Mouse (Mus musculus): ENCODE measurements around the gene Ugt8a. TPM values are rescaled to one million over a fixed set of nuclear protein-coding genes. Genes with fewer than 3 reads are reported as not detected.

The Ugt8a gene
- polyA plus RNA-seq, 1 experiment from 2014 or later: 28.0 TPM

DNA sequence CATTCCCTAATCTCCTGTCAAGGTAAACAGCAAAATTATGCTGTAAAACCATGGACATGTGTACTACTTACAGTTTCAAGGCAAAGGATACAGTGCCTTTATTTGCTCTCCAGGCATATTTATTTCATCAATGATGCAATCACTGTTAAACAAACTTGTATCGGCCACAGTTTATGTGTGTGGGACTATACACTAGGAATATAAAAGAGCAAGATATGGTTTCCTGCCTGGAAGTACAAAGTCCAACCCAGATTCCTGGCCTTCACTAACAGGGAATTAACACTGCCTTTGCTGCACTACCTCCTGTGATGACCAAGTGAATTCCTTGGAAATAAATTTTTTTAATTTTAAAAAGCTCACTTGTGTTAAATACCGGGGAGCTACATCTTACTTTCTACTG, 53.5 kb downstream of the Ugt8a start:
- H3K9me3 ChIP-seq (ENCODE audit: control insufficient read depth, low read depth, low read length): no peaks in the 10 kb centered on the region
- no peak overlapping the region for H3K9ac ChIP-seq (replicated peaks; ENCODE audit: low read depth, low read length)
- H3K4me3 ChIP-seq (ENCODE audit: low read depth, low read length): no peak overlapping the region
- no peaks in the 10 kb centered on the region for H3K4me1 ChIP-seq (ENCODE audit: control insufficient read depth, insufficient read depth, low read length)
- no peaks in the 10 kb centered on the region for H3K27me3 ChIP-seq (ENCODE audit: control insufficient read depth, insufficient read depth, low read length)
- H3K36me3 ChIP-seq (ENCODE audit: control insufficient read depth, insufficient read depth, low read length): no peaks in the 10 kb centered on the region
- peak; percentile 69 for ATAC-seq (ENCODE audit: insufficient number of reproducible peaks, insufficient read depth, low FRiP score, low read depth)
- 0 out of 2 replicates have a peak overlapping the region, but pooled peaks have one; percentile 11 for H3K27ac ChIP-seq (ENCODE audit: low read length)
- H3K4me2 ChIP-seq (replicated peaks; ENCODE audit: low read depth, low read length): no peak overlapping the region
- 68% methylated on average over 2 of the region's 2 CpGs for WGBS

DNA sequence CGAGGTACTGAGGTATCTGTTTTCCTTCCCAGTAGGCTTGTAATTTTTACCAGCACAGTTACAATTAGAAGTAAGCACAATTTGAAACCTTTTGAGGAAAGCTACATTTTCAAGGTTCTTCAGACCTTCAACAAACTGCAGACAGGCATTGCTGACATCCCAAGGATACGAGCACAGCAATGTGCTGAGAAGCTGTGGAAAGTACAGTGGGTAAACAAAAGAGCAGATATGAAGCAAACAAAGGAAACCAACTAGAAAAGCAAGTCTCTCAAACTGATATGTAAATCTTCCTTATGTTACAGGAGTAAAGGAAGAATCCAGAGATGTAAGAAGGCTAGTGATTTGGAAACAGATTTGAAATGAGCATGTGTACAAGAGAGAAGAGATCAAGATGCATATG, 54.0 kb downstream of the Ugt8a start:
- no peak for ATAC-seq (ENCODE audit: insufficient number of reproducible peaks, insufficient read depth, low FRiP score, low read depth)
- Histone ChIP-seq H3K4me1 (ENCODE audit: control insufficient read depth, insufficient read depth, low read length) (no peaks in the 10 kb centered on the region), H3K9me3 (ENCODE audit: control insufficient read depth, low read depth, low read length) (no peaks in the 10 kb centered on the region), H3K4me3 (ENCODE audit: low read depth, low read length) (no peak overlapping the region), H3K36me3 (ENCODE audit: control insufficient read depth, insufficient read depth, low read length) (no peaks in the 10 kb centered on the region), H3K27ac (ENCODE audit: low read length) (0 out of 2 replicates have a peak overlapping the region, but pooled peaks have one; percentile 11), H3K4me2 (replicated peaks; ENCODE audit: low read depth, low read length) (no peak overlapping the region), H3K27me3 (ENCODE audit: control insufficient read depth, insufficient read depth, low read length) (no peaks in the 10 kb centered on the region), H3K9ac (replicated peaks; ENCODE audit: low read depth, low read length) (no peak overlapping the region)
- 48% methylated on average over 2 of the region's 2 CpGs for WGBS

DNA sequence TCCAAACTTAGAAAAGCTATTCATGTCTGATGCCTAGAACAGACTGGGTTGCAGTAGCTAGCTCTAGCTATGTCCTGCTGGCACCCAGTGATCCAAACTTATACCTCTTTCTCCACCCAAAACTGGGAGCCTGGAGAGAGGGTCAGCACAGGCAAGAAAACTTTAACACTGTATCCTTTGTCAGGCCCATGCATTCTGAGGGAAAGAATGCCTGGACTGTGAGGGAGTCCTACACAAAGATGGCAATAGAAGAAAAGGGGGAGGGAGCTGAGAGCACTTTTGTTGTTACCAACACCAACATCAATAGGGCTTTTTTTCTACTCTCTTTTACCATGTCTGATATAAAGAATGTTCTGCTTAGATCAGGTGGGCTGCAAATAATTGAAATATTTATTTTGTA, 55.4 kb downstream of the Ugt8a start:
- no peak for ATAC-seq (ENCODE audit: insufficient number of reproducible peaks, insufficient read depth, low FRiP score, low read depth)
- Histone ChIP-seq H3K4me2 (replicated peaks; ENCODE audit: low read depth, low read length) (no peak overlapping the region), H3K4me3 (ENCODE audit: low read depth, low read length) (no peak overlapping the region), H3K27ac (ENCODE audit: low read length) (no peak overlapping the region), H3K36me3 (ENCODE audit: control insufficient read depth, insufficient read depth, low read length) (no peaks in the 10 kb centered on the region), H3K27me3 (ENCODE audit: control insufficient read depth, insufficient read depth, low read length) (no peaks in the 10 kb centered on the region), H3K9me3 (ENCODE audit: control insufficient read depth, low read depth, low read length) (no peaks in the 10 kb centered on the region), H3K4me1 (ENCODE audit: control insufficient read depth, insufficient read depth, low read length) (no peaks in the 10 kb centered on the region), H3K9ac (replicated peaks; ENCODE audit: low read depth, low read length) (no peak overlapping the region)

DNA sequence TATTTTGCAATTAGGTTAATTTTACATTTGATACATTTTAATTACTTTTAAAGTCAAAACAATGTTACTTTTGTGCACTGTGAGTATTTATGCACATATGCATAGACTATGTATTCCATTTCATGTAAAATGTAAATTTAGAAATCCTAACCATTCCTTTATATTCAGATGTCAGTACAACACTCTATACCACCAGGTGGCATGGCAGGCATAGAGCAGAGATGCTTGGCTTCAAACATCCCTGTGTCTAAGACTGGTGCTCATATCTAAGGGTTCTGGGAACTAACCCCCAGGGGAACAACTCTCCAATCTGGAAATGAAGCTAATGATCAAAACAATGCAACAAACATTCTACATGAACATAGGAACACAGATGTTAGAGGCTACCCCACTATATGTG, 56.6 kb downstream of the Ugt8a start:
- Histone ChIP-seq H3K4me3 (ENCODE audit: low read depth, low read length) (no peak overlapping the region), H3K4me2 (replicated peaks; ENCODE audit: low read depth, low read length) (no peak overlapping the region), H3K9ac (replicated peaks; ENCODE audit: low read depth, low read length) (no peak overlapping the region), H3K27ac (ENCODE audit: low read length) (no peak overlapping the region), H3K4me1 (ENCODE audit: control insufficient read depth, insufficient read depth, low read length) (no peaks in the 10 kb centered on the region), H3K9me3 (ENCODE audit: control insufficient read depth, low read depth, low read length) (no peaks in the 10 kb centered on the region), H3K36me3 (ENCODE audit: control insufficient read depth, insufficient read depth, low read length) (no peaks in the 10 kb centered on the region), H3K27me3 (ENCODE audit: control insufficient read depth, insufficient read depth, low read length) (no peaks in the 10 kb centered on the region)
- ATAC-seq (ENCODE audit: insufficient number of reproducible peaks, insufficient read depth, low FRiP score, low read depth): no peak

GRCm38 (mm10) chr3:125874371-125874770, 64.0 kb downstream of the Ugt8a start:
- Histone ChIP-seq H3K9ac (replicated peaks; ENCODE audit: low read depth, low read length) (no peak overlapping the region), H3K4me3 (ENCODE audit: low read depth, low read length) (no peak overlapping the region), H3K4me2 (replicated peaks; ENCODE audit: low read depth, low read length) (no peak overlapping the region), H3K36me3 (ENCODE audit: control insufficient read depth, insufficient read depth, low read length) (no peaks in the 10 kb centered on the region), H3K9me3 (ENCODE audit: control insufficient read depth, low read depth, low read length) (no peaks in the 10 kb centered on the region), H3K27me3 (ENCODE audit: control insufficient read depth, insufficient read depth, low read length) (no peaks in the 10 kb centered on the region), H3K4me1 (ENCODE audit: control insufficient read depth, insufficient read depth, low read length) (no peaks in the 10 kb centered on the region), H3K27ac (ENCODE audit: low read length) (no peak overlapping the region)
- ATAC-seq (ENCODE audit: insufficient number of reproducible peaks, insufficient read depth, low FRiP score, low read depth): no peak
- WGBS: 85% methylated on average over 4 of the region's 4 CpGs

DNA sequence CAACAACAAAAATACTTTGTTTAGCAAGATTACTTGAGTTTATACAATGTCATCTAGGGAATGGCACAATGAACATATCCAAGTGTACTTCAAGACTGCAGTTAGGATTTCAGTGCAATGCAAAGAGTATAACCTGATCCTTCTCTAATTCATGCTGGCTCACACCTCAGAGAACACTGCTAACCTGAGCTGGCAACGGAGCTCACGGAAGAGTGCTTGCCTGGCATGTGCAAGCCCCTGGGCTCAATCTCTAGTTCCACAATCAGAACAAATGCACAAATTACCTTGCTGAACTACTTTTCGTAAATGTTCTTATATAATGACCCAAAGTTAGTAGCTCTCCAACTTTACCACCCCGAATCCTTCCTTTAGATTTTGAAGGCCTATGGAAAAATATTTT, 68.5 kb downstream of the Ugt8a start:
- Histone ChIP-seq H3K9me3 (ENCODE audit: control insufficient read depth, low read depth, low read length) (no peaks in the 10 kb centered on the region), H3K4me3 (ENCODE audit: low read depth, low read length) (no peak overlapping the region), H3K4me2 (replicated peaks; ENCODE audit: low read depth, low read length) (no peak overlapping the region), H3K36me3 (ENCODE audit: control insufficient read depth, insufficient read depth, low read length) (no peaks in the 10 kb centered on the region), H3K9ac (replicated peaks; ENCODE audit: low read depth, low read length) (no peak overlapping the region), H3K27ac (ENCODE audit: low read length) (no peak overlapping the region), H3K4me1 (ENCODE audit: control insufficient read depth, insufficient read depth, low read length) (no peaks in the 10 kb centered on the region), H3K27me3 (ENCODE audit: control insufficient read depth, insufficient read depth, low read length) (no peaks in the 10 kb centered on the region)
- no peak for ATAC-seq (ENCODE audit: insufficient number of reproducible peaks, insufficient read depth, low FRiP score, low read depth)
- 91% methylated on average over 4 of the region's 4 CpGs for WGBS

GRCm38 (mm10) chr3:125861601-125862000, 76.8 kb downstream of the Ugt8a start:
- Histone ChIP-seq H3K27ac (ENCODE audit: low read length) (no peak overlapping the region), H3K9ac (replicated peaks; ENCODE audit: low read depth, low read length) (no peak overlapping the region), H3K27me3 (ENCODE audit: control insufficient read depth, insufficient read depth, low read length) (no peaks in the 10 kb centered on the region), H3K36me3 (ENCODE audit: control insufficient read depth, insufficient read depth, low read length) (no peaks in the 10 kb centered on the region), H3K4me3 (ENCODE audit: low read depth, low read length) (no peak overlapping the region), H3K4me1 (ENCODE audit: control insufficient read depth, insufficient read depth, low read length) (no peaks in the 10 kb centered on the region), H3K4me2 (replicated peaks; ENCODE audit: low read depth, low read length) (no peak overlapping the region), H3K9me3 (ENCODE audit: control insufficient read depth, low read depth, low read length) (no peaks in the 10 kb centered on the region)
- 62% methylated on average over 3 of the region's 3 CpGs for WGBS
- no peak for ATAC-seq (ENCODE audit: insufficient number of reproducible peaks, insufficient read depth, low FRiP score, low read depth)

DNA sequence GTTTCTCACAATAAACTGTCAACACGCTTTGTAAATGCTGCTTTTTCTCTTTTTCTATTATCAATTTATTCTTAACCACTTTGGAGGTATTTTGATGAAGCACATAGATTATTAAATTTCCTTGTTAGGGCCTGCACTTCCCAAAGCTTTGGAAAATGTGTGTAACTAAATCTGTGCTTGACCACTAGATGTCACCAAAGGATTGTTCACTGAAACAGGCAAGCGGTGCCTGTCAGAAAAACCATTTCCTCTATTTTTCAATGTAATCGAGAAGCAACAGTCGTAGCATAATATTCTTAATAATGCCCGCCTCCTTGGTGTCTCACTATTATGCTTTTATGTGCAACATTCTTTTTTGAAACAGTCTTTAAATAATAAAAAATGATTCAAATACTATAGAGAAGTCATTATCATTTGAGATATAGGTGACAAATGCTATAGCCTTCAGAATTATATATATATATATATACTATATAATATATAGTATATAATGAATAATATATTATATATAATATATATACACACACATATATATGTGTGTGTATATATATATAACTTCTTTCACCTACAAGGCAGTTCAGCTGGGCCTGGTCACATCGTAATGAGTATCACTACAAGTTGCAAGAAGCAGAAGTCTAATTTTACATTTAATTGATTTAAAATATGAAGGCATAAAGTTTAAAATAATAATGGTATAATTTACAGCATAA, 89.1 kb downstream of the Ugt8a start:
- no peak overlapping the region for H3K4me2 ChIP-seq (replicated peaks; ENCODE audit: low read depth, low read length)
- H3K9ac ChIP-seq (replicated peaks; ENCODE audit: low read depth, low read length): no peak overlapping the region
- H3K36me3 ChIP-seq (ENCODE audit: control insufficient read depth, insufficient read depth, low read length): no peaks in the 10 kb centered on the region
- no peak overlapping the region for H3K27ac ChIP-seq (ENCODE audit: low read length)
- H3K9me3 ChIP-seq (ENCODE audit: control insufficient read depth, low read depth, low read length): no peaks in the 10 kb centered on the region
- no peaks in the 10 kb centered on the region for H3K27me3 ChIP-seq (ENCODE audit: control insufficient read depth, insufficient read depth, low read length)
- 22% methylated on average over 6 of the region's 6 CpGs for WGBS
- no peak for ATAC-seq (ENCODE audit: insufficient number of reproducible peaks, insufficient read depth, low FRiP score, low read depth)
- H3K4me1 ChIP-seq (ENCODE audit: control insufficient read depth, insufficient read depth, low read length): no peaks in the 10 kb centered on the region
- H3K4me3 ChIP-seq (ENCODE audit: low read depth, low read length): no peak overlapping the region

DNA sequence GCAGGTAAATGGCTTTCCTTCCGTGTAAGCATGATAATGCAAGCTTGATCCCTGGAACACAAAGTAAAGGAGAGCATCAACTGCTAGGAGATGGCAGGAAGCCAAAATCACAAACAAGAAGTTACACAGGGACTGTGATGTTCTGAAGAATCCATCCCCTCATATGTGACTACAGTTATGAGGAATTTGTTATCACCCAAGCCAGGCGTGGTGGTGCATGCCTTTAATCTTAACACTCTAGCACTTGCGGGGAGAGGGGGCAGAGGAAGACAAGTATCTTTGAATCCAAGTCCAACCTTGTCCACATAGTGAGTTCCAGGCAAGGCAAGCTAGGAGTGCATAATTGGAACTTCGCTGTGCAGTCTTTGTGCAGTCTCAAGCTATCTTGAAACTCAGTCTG, 110.4 kb downstream of the Ugt8a start:
- H3K9me3 ChIP-seq (ENCODE audit: control insufficient read depth, low read depth, low read length): no peaks in the 10 kb centered on the region
- ATAC-seq (ENCODE audit: insufficient number of reproducible peaks, insufficient read depth, low FRiP score, low read depth): no peak
- H3K27me3 ChIP-seq (ENCODE audit: control insufficient read depth, insufficient read depth, low read length): no peaks in the 10 kb centered on the region
- H3K4me1 ChIP-seq (ENCODE audit: control insufficient read depth, insufficient read depth, low read length): no peaks in the 10 kb centered on the region
- H3K27ac ChIP-seq (ENCODE audit: low read length): no peak overlapping the region
- H3K9ac ChIP-seq (replicated peaks; ENCODE audit: low read depth, low read length): no peak overlapping the region
- H3K4me2 ChIP-seq (replicated peaks; ENCODE audit: low read depth, low read length): no peak overlapping the region
- no peak overlapping the region for H3K4me3 ChIP-seq (ENCODE audit: low read depth, low read length)
- 79% methylated on average over 4 of the region's 4 CpGs for WGBS
- no peaks in the 10 kb centered on the region for H3K36me3 ChIP-seq (ENCODE audit: control insufficient read depth, insufficient read depth, low read length)
